Mouse (Mus musculus) layer of hippocampus, adult 9-10 months (tissue): ENCODE results near the gene Rnaseh2a.

Experiments used
- DNase-seq: peaks from one replicate; pipeline ENCODE4 v3.0.0; 2022; ENCODE audit warnings: low spot score

Rnaseh2a gene

DNA sequence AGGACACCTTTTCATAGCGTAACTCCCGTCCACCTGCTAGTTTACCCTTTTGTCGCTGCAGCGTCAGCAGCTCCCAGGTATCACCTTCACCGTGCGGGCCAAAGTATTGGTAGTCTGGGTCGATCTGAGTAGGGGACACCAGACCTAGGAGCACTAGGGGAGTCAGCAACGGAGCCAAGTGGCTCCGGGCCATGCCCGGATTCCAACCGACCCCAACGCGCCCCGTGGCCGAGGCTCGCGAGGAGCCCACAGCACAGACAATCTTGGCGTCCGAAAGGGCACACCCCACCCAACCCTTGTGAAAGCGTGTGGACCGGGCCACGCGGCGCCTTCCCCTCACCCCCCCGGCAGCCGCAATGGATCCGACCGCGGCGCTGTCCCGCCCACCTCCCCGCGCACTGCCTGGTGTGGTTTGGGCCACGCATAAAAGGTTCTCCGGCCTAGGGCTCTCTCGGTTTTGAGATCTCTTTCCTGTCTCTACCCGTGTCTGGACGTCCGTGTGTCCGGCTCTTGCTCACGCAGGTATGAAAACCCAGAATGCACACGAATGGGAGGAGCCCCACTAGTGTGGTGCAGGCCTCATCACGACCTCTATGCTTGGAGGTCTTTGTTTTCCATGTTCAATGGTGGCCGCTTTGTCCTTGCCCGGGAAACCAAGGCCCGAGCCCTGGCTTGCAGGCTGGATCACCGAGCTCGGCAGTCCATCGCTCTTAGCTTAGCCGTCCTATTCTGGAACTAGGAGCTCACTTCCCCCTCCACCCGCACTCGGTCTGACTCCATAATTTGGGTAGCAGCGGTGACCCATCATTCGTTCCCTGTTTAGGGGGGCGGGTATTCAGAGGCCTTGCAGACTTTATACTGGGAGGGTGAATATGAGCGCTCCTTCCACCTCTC lies at the start of gene Rnaseh2a, which contains the start of the genes Gm49661 and Prdx2:
Rnaseh2a (minus strand) TSS at position 527 of the 894 bp plus-strand sequence.
Gm49661 (minus strand) TSS at position 193 of the 894 bp plus-strand sequence.
Prdx2 (plus strand) TSS at position 347 of the 894 bp plus-strand sequence.
- no peak for DNase-seq

DNA sequence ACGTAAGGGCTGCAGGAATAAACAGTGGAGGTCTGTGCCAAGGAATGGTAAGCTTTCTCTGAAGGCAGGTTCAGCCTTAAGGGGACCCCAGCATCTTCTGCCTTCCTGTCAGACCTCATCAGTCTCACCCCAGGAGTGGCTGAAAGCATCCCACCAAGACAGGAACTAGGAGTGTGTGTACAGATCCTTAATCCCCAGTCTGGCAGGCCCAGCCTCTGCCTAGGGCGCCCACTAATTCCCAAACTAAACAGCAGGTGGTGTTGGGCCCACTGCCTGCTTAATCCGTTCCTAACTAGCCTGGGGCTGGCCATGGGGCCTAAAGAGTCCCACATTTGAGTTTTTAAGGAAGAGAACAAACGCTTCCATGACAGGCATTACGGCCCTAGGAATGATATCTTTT lies 47.6 kb upstream of the Rnaseh2a start:
- DNase-seq: no peak

GRCm38 (mm10) chr8:85016724-85017123 lies 47.2 kb upstream of the Rnaseh2a start:
- no peak for DNase-seq

- DNase-seq: no peak
Observed at GRCm38 (mm10) chr8:85014431-85014830, 44.9 kb upstream of the Rnaseh2a start, which contains the start of gene Best2. Gene Best2, minus strand, starts transcription at chr8:85014531.

GRCm38 (mm10) chr8:85013230-85013840 lies 43.8 kb upstream of the Rnaseh2a start:
- DNase-seq: no peak

DNA sequence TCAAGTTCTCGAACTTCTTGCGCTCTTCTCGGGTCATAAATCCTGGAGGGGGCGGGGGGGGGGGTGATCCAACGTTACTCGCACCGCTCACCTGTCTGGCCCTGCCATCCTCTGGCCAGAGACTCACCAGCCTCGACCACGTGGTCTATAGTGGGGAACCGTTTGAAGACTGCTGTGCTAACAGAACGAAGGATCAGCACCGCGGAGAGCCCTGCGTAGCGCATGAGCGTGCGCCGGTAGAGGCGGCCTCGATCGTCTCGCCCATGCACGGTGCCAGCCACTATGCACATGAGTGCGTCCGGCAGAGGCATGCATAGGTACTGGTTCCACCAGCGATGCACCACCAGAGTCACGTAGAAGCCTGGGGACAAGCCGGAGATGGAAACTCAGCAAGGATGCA lies 41.7 kb upstream of the Rnaseh2a start:
- no peak for DNase-seq

GRCm38 (mm10) chr8:85007686-85008085 lies 38.1 kb upstream of the Rnaseh2a start:
- no peak for DNase-seq

DNA sequence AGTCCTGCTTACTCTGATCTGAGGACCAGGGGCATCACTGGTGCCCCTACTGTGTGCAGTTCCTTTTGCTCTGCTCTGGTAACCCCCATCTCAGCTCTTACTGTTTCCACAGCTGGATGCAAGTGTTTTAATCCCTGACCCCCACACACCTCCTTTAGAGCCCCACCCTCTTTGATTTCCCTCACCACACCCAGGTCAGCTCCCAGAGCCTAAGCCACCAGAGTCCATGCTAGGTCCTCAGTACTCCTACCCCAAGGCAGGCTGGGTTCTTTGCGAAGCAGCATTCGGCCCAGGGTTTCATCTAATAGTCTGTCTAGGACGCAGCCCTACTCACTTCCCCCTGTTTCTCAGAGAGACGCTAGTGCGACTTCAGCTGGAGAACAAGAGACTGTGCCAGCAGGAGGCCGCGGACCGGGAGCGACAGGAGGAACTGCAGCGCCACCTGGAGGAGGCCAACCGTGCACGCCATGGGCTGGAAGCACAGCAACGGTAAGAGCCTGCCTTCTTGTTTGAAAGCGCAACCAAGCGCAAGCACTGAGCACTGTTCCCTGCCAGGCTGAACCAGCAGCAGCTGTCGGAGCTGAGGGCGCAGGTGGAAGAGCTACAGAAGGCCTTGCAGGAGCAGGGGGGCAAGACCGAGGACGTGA lies 28.2 kb upstream of the Rnaseh2a start:
- no peak for DNase-seq

DNA sequence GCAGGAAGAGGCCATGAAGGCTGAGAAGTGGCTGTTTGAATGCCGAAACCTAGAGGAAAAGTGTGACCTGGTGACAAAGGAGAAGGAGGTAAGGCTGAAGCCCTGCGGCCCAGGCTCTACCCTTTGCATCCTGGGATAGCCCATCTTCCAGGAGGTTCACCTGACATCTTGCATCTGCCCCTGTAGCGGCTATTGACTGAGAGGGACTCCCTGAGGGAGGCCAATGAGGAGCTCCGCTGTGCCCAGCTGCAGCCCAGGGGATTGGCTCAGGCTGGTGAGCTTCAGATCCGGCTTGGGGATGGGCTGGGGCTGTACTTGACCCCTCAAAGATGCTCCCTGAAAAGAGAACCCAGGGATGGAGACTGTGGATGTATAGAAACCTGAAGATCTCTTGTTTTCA lies 27.4 kb upstream of the Rnaseh2a start:
- DNase-seq: no peak

DNA sequence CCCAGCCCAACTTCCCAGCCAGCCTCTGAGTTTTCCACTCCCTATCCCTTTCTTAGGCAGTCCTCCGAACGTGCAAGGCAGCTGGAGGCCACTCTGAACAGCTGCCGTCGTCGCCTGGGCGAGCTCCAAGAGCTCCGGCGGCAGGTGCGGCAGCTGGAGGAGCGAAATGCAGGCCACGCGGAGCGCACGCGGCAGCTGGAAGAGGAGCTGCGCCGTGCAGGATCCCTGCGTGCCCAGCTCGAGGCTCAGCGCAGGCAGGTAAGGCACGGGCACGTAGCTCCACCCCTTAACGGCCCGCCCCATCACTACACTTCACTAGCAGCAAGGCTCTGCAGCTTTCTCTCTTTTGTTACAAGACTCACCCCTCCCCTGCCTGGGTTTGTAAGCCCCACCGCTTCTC lies 26.1 kb upstream of the Rnaseh2a start:
- no peak for DNase-seq

- no peak for DNase-seq
Observed at GRCm38 (mm10) chr8:84994375-84994774, 24.8 kb upstream of the Rnaseh2a start.

DNA sequence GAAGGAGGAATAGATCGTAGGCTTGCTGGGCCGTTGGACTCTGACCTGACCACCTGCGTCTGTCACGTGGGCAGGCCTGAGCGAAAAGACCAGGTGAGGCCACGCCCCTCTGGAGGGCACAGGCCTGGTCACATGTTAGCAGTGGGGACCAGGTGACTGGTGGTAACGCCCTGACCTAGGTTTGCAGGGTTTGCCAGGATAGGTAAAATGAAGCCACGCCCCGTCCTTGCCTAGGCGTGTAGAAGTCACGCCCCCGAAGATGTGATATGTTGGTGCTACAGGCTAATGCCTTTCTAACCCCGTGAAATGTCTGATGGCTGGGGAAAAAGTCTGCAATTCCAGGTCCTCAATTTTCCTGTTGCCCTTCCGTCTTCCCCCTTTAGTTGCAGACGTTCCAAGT lies 21.3 kb upstream of the Rnaseh2a start:
- no peak for DNase-seq

DNA sequence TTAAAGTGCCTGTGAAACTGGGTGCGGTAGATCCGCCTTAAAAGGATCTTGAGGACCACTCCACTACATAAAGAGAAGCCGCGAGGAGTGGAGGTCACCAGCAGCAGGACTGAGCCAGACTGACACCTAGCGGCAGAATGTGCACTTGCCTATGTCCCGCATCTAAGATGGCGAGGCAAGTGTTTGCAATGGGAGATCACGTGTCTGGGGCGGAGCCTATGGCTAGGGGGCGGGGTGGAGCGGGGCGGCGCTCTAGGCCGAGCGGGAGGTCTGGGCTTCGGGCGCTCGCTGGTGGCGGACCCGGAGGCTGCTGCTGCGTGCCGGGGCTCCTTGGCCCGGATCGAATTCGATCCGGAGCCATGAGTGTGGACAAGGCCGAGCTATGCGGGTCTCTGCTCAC lies 20.8 kb upstream of the Rnaseh2a start, which contains the start of gene Hook2:
Hook2 (plus strand) TSS at position 255 of the 400 bp plus-strand sequence.
- DNase-seq: peak; percentile 96

DNA sequence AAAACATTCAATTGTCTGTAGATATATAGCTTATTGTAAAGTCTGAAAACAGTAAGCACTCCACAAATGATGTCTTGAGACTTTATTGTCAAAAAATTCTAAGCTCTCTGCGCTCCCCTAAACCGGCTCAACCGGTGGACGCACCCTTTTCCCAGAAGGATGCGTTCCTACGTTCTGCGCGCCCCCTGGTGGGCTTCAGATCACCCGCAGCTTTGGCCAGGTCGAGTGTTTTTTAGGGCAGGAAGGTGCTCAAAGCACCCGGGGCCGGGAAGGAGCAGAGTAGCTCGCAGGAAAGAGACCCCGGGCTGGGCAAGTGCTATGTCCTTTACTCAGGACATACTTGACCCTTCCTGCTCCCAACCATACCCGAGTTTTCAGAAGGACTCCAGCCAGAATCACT lies 20.2 kb upstream of the Rnaseh2a start:
- peak; percentile 87 for DNase-seq

- DNase-seq: no peak
Observed at GRCm38 (mm10) chr8:84989311-84989731, 19.8 kb upstream of the Rnaseh2a start.

- DNase-seq: no peak
Observed at GRCm38 (mm10) chr8:84987903-84988302, 18.3 kb upstream of the Rnaseh2a start.

DNA sequence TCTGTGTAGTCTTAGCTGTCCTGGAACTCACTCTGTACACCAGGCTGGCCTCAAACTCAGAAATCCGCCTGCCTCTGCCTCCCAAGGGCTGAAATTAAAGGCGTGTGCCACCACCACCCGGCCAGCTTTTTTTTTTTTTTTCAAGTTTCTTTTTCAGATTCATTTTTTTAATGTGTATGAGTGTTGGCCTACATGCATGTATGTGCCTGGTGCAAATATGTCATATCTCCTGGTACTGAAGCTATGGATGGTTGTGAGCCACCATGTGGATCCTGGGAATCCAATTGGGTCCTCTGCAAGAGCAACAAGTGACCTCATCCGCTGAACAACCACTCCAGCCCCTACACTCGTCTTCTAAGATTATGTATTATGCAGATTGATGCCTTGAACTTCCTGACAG lies 17.8 kb upstream of the Rnaseh2a start:
- DNase-seq: no peak

DNA sequence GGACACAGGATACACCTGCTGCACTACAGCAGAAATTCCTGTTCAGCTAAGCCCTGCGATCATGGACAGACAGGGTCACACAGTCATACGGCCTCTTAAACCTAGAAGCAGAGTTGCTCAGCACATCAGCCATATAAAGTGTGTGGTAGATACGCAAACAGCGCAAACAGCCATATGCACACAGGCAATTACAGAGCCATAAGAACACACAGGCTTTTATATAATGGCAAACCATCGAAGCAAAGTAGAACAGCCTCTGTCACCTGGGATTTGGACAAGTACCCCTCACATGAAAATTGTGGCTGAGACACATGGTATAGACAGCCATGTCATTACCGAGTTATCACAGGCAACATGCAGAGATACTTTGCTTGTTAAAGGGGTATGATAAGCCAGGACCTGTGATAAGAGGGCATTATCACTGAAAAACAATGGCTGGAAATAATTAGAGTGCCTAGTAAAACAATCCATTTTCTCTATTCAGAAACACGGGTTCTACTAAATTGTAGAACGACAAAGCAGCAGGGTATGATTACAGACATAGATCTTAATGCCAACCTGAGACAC lies 16.9 kb upstream of the Rnaseh2a start:
- no peak for DNase-seq

DNA sequence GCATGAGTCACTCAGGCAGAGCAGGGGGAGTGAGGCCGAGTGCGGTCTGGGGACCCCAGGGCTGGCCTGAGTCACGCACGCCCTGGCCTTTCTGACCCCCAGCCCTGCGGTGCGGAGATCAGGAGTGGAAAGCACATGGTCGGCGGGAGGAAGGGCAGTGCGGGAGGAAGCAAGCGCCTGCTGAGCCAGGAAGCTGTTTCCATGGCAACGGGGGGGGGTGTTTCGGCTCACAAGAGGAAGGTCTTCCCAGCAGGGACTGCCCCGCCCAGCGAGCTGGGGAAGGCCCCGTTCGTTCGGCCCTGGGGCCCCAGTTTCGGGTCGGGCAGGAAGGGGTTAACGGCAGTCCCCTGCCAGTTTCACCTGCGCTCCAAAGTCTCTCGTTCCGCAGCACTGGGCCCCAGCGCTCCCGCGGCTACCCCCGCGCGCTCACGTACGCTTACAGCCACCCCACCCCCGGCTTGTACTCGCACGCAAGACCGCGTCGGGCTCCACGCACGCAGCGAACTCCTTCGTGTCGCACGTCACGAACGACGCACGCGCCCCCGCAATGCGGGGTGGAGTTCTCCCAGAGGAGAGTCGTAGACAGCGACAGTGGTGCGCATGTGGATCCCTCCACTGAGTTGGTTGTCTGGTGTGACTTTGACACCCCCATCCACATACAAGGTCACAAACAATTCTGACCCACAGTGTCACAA lies 16.3 kb upstream of the Rnaseh2a start:
- peak; percentile 78 for DNase-seq

- DNase-seq: no peak
Observed at GRCm38 (mm10) chr8:84985049-84985683, 15.6 kb upstream of the Rnaseh2a start.
